ENCODE assay signal across 8 mouse cellular contexts in the genomic region with DNA sequence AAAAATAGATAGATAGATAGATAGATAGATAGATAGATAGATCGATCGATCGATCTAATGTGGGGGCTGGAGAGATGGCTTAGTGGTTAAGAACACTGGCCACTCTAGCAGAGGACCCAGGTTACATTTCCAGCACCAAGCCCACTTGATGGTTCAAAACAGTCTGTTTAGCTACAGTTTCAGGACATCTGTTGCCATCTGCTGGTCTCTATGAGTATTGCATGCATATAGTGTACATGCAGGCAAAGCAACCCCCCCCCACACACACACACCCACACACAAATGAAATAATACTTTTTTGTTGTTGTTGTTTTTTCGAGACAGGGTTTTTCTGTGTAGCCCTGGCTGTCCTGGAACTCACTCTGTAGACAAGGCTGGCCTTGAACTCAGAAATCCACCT.
DNase-seq lines count a peak whose midpoint lies in the region; ATAC-seq and TF ChIP-seq lines count a peak whose summit lies in the region.

No protein-coding gene starts in this region.

- H3K4me1 ChIP-seq in intestine, postnatal 0 days (replicated peaks; ENCODE audit: control insufficient read depth, insufficient read depth, low read length), result no peaks in the 10 kb centered on the region
- H3K4me1 ChIP-seq in intestine, embryonic 16.5 days (ENCODE audit: control insufficient read depth, insufficient read depth, low read length), result no peaks in the 10 kb centered on the region

- H3K27me3 ChIP-seq in intestine, postnatal 0 days (replicated peaks; ENCODE audit: control insufficient read depth, insufficient read depth, low read length), result no peaks in the 10 kb centered on the region
- no peaks in the 10 kb centered on the region for H3K27me3 ChIP-seq in intestine, embryonic 16.5 days (replicated peaks; ENCODE audit: control insufficient read depth, insufficient read depth, low read length)

- DNase-seq in A20 (ENCODE audit: low read depth, low spot score) (peak; percentile 53), MEL-GATA-1-ER (ENCODE audit: extremely low read depth, low read depth) (peak; percentile 47)
- DNase-seq in lung, postnatal 14 days, result peak; percentile 41
- DNase-seq in gastrocnemius, postnatal 25 days, result no peak
- DNase-seq in urinary bladder, postnatal 25 days (ENCODE audit: low spot score), result no peak

- no peaks in the 10 kb centered on the region for H3K36me3 ChIP-seq in intestine, postnatal 0 days (ENCODE audit: control insufficient read depth, insufficient read depth)
- H3K36me3 ChIP-seq in intestine, embryonic 16.5 days (ENCODE audit: control insufficient read depth, insufficient read depth, low read length), result no peaks in the 10 kb centered on the region

- H3K9me3 ChIP-seq in intestine, postnatal 0 days (ENCODE audit: control insufficient read depth), result no peaks in the 10 kb centered on the region
- H3K9me3 ChIP-seq in intestine, embryonic 16.5 days (ENCODE audit: control insufficient read depth, low read length), result no peaks in the 10 kb centered on the region

- WGBS in intestine, postnatal 0 days, result 81% methylated on average over 4 of the region's 4 CpGs
- WGBS in intestine, embryonic 16.5 days, result 82% methylated on average over 4 of the region's 4 CpGs

- H3K4me2 ChIP-seq in intestine, postnatal 0 days (replicated peaks; ENCODE audit: low read depth), result no peak overlapping the region
- H3K4me2 ChIP-seq in intestine, embryonic 16.5 days (ENCODE audit: low read depth, low read length), result no peak overlapping the region

- ATAC-seq in intestine, postnatal 0 days, result no peak
- no peak for ATAC-seq in intestine, embryonic 16.5 days
- ATAC-seq in erythroid progenitor cell, adult 5-6 weeks (replicated peaks; ENCODE audit: low FRiP score, poor library complexity, severe bottlenecking), result no peak

- H3K9ac ChIP-seq in intestine, postnatal 0 days (ENCODE audit: low read depth, low read length), result no peak overlapping the region
- H3K9ac ChIP-seq in intestine, embryonic 16.5 days (ENCODE audit: low read depth, low read length), result no peak overlapping the region

- TF ChIP-seq CTCF in intestine, postnatal 0 days (IDR thresholded peaks at IDR 0.05; ENCODE audit: low read depth), result peak; percentile 73

- no peak overlapping the region for H3K27ac ChIP-seq in intestine, postnatal 0 days (ENCODE audit: low read depth, low read length)
- no peak overlapping the region for H3K27ac ChIP-seq in intestine, embryonic 16.5 days (ENCODE audit: low read length)

- no peak overlapping the region for H3K4me3 ChIP-seq in intestine, postnatal 0 days (ENCODE audit: low read depth, low read length)
- no peak overlapping the region for H3K4me3 ChIP-seq in intestine, embryonic 16.5 days (ENCODE audit: low read length)

Comparison
In these comparisons a context has a peak if more than half of its experiments do, and no peak if none do; other contexts are left out.
1. DNase-seq: peak in A20 (single experiment), MEL-GATA-1-ER (single experiment) and lung, postnatal 14 days (single experiment); none in gastrocnemius, postnatal 25 days (single experiment) and urinary bladder, postnatal 25 days (single experiment).